Mouse (Mus musculus): ENCODE measurements at regions not wholly inside any gene's neighbourhood (a gene's known extent, or its start where the extent isn't known, plus 50 kb on each side); places are given as distances from the start of the nearest gene placed in this dataset.

DNA sequence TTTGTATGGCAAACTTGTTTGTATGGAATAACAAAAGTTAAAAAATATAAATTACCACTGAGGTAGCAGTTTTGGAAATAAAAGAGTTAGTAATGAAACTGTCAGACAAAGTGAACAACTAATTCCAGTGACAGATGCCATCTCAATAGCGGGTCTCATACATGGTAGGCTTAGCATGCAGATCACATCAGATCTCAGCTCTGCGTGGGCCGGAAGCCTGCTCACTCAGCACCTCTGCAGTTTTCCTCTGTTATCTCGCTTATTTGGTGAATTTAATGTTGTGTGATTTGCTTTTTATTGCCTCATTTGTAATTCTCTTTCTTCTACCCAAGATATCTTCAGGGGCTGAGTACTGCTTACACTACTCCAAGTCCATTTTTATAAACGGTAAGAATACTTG lies 527.9 kb downstream of the Tm4sf1 start:
- DNase-seq = no peak

DNA sequence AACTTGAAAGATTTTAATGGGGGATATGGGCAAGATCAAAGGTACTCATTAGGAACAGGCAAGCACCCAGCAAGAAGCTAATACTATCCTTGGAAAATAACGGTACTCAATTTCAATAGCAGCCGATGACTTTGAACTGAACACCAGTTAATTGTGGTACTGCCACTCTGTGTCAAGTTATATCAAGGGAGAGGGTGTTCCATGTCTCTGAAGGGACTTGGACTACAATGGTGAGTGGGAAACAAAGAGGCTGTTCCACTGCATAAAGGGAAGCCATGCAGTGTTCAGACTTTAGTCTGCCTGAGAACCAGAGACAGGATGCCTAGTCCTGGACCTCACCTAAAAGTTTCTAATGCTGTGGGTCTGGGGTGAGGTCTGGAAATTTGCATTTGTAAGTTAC lies 531.6 kb downstream of the Tm4sf1 start:
- no peak for DNase-seq

DNA sequence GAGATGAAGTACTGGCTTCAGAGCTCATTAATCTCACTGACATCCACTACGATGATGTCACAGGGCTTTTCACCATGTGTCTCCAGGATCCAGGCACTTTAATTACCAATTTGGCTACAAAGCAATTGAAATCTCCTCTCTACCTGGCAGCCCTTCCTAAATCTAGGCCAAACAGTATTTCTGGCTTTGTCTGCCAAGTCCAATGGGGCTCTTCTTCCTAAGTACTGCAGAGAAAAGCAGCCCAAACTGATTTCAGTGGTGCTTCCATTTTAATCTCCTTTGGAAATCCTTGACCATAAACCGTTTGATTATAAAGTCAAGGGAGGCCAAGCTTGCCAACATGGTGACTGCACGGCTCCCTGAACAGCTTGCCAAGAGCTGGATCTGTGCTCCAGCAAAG lies 534.7 kb downstream of the Tm4sf1 start:
- DNase-seq = no peak

DNA sequence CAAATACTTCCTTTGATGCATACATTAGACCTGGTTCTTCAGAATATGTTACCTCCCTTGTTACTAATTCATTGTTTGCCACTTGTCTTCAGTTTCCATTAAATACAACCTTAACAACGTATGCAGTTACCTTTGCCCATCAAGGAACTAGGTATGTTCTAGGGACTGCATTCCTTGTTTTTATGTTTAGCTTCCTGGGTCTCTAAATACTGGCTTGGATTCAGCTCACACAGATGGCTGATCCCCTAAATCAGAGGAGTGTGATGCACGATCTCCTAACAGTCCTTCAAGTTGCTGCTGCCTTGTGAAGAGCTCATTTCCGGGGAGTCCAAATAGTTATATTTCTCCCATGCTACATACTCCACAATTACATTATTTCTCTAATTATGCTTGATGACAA lies 537.5 kb downstream of the Tm4sf1 start:
- DNase-seq = no peak

DNA sequence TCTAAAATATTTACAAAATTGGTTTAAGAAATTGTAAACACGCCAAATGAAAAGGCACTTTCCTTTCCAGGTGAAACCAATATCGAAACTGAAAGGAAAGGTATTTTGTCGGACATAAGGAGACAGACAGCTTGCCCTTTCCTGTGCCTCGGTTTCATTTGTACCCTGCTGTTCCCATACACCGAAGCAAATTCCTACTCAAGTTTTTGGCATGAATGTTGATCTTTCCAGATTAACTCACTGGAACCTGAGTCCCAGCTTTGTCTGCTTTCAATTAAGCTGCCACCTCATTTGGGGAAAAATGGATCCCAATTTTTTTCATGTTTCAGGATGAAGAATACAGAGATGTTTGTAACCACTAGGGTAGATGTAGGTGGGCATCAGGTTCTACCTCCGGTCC lies 537.9 kb downstream of the Tm4sf1 start:
- no peak for DNase-seq

DNA sequence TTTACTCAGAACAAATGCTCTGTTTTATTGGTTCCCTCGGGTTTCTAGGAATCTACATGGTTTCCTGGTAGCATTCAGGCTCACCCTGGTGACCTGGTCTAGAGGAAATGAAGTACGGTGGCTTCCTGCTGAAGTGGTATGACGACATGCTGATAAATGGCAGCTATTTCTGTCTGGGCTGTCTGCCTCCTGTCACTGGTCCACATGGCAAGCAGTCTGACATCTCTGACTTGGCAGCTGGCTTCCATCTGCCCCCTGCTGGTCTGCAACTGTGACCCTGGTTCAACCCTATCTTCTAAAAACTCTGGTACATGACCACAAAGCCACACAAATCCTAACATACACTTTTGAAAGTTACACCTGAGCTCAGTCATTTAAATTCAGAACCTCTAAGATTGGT lies 548.1 kb downstream of the Tm4sf1 start:
- no peak for DNase-seq

DNA sequence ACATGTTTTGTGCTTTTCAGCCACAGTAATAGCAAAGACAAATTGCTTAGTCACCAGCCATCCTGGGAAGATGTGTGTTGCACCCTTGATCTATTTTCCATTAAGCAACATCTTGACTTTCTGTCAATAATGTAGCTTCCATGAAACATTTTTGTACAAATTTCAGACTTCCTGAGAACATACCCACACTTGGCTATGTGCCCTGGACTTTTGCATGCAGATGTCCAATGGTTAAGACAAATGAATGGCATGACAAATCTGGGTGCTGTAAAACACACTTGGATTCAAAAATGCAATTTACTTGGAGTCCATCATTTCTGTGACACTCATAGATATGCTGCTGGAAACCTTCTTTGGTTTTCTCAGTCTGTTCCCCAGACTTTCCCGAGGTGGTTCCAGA lies 549.9 kb downstream of the Tm4sf1 start:
- DNase-seq = no peak

DNA sequence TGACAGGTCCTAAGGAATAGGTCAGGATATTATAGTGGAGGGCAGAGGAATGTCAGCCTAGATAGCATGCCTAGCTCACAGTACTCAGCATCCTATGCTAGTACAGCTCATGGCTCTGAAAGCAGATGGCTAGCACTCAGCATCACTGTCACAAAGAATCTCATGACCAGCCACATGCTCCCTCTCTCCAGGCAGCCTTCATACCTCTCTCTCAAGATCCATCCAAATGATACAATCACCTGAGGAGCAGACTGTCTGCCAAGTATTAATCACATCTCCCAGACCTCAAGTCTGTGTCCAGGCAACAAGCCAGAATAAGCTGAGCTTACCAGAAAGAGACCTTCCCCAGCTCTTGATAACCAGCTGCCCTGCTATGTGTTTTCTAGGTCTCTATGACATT lies 557.4 kb upstream of the Nbea start:
- no peak for DNase-seq

DNA sequence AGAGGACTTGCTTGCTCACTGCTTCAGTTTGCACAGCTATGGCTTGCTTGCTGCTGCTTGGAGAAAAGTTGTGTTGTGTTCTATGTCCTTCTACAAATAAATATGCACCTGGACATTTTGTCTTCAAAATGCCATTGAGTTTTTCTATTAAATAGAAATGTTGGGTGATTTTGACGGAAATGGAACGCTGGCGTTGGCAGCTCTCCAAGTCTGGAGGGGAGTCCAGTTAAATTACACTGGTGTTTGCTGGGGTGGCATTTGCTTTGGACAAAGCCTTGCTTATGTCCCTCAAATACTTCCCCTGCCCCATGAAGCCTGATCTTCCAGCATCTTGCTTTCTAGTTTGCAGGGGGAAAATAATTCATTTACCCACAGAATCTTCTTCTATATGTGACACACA lies 556.0 kb upstream of the Nbea start:
- DNase-seq = no peak

DNA sequence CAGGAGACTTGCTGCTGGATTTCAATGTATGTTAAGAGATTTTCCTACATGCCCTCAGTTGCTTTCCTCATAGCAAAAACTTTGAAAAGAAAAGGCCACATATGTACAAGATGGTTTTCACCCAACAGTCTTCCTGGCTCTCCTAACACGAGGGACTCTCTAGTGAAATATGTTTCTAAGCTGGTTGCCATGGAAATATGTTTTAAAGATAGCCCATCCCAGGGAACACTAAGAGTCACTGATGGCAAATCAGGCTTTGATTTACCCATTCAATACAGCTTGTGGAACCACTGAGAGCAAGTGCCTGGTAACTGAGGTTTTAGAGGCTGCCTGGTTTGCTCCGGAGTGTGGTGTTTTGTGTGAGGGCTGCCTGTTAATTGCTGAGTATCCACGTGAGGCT lies 547.3 kb upstream of the Nbea start:
- no peak for DNase-seq

DNA sequence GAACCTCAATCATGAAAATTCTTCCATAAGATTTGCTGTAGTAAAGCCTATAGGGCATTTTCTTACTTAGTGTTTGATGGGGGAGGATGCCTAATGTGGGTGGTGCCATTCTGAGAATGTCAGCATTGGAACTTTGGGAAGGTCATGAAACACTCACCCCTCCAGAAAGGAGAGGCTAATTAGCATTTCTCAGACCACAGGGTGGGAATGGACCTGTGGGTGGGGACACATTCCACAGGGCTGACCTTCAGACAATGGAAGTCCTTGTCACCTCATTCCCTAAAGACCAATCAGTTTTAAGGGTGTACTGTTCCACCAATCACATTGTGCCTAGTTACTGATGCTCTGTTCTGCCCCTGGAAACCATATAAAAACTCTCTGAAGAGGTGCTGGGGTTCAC lies 541.5 kb upstream of the Nbea start:
- DNase-seq = no peak

DNA sequence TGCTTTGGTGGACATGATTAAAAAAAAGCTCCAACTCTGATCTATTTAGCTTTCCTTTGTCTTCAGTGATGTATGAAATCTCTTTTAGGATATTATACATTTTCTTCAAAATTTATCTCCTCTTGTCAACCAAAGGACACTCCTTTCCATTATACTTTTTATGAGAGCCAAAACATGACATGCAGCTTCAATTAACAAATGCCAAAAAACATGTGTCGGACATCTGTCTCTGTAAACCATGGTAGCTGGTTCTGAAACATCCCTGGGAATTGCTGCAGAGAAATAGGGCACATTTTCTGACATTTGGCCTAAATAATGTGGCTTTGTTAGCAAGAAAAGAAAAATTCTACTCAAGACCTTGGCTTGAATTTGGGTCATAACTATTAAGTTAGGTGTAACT lies 524.8 kb upstream of the Nbea start:
- no peak for DNase-seq

DNA sequence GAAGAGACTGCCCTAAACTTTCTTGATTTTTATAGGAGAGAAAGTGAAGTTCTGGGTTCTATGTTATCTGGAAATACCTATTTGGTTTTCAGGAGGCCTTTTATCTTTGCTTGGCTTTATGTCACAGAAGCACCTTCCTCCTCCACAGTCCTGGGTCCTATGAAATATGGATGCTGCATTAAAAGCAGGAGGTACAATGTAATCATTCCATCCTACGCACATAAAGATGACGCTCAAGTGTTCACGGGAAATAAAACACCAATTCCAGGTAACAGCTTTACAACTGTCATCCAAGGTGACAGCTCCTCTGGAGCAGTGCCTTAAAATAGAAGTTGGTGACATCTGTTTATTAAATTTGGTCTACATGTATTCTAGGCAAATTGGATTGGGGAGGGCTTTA lies 523.8 kb upstream of the Nbea start:
- no peak for DNase-seq

DNA sequence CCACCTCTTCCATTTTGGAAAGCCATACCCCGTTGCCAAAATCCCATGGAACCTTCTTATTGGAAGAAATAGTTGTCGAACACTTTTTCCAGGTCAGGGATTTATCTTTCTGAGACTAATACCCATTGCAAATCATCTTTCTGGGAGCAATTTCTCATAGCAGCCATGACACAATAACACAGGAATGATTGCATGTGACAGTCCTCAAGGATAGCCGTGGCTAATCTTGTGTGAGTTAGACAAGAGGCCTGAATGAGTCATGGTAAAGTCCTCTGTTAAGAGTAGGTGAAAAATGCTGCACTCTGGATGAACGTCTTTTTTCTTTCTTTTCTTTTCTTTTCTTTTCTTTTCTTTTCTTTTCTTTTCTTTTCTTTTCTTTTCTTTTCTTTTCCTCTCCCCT lies 522.5 kb upstream of the Nbea start:
- no peak for DNase-seq

DNA sequence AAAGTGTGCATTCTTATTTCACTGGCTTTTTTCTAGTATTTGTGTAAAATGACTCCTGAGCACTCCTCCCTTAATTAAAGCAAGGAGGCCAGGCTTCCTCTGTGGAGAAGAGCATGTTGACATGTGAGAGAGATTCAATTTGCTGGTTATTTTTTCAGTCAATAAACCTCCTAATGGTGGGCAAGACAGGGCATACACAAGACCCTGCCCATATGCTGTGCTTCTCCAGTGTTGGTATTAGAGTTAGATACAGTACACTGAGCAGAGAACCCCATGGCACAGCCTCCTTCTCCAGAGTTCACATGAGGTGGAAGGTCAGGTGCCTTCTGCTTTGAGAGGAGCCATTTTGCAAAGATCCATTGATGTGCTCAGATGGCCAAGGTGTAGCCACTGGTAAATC lies 515.4 kb upstream of the Nbea start:
- DNase-seq = no peak

DNA sequence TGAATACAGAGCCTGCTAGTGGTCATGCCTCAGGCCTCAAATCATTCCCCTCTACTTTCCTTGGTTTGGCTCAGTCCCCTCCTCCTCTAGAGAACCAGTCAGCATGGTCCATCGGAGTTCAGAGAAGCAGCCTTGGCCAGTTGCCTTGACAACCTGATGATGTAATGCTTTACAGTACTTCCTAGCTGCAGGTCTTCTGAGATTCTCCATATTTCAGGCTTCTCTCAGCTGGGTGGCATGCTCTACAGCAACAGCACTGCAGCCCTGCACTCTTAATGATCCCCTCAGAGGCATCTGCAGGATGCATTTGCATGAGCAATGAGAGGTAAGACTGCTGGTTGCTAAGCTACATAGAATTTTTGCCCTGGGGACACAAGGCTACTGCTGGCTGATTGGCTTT lies 514.7 kb upstream of the Nbea start:
- DNase-seq = no peak

DNA sequence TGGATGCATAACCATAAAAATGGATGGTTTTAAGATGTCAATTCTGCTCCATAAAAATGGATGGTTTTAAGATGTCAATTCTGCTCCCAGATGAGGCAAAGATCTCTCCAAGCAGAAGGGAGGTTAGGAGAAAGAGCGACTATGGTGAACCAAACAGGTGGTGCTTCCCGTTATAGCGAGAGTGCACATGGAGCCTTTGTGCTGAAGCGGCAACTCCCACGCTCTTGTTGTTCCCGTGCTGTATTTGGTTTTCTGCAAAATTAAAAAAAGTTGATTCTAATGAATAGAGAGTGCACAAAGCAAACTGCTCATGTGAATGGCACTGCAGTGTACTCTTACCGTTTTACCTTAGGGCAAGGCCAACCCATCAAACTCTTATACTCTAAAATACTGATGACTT lies 497.5 kb upstream of the Nbea start:
- DNase-seq = no peak

DNA sequence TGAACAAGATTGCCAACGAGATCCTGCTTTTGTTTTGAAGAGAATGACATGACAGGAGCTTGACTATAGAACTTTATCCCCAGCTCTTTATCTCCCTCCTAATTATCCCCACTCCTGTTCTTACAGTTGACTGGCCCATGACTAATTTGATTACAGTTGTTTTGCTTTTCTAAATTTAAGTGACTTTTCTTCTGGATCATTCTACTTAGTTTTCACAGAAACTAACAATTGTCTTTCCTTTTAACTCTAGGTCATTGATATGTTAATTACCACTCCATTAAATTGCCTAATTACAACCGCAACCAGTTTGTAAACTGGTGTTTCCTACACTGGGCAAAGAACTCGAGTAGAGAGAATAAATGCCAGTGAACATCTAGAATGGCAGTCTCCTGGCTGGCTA lies 485.3 kb upstream of the Nbea start:
- DNase-seq = no peak

DNA sequence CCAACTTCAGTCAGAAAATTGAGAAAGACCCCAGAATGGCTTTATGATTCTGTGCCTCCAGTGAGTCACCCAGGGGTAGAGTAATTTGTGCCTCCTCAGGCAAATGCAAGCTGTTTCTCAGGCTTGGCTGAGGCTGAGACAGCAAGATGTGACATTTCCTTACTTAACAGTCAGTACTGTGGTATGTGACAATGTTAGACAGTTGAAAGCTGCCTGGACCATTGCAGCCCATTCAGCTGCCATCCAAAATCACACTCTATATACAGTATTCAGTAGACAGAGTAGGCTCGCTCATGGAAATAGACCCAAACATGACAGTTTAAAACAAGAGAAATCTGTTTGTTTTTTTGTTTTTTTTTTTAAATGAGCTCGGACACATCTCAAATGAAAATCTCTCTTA lies 477.1 kb upstream of the Nbea start:
- no peak for DNase-seq

DNA sequence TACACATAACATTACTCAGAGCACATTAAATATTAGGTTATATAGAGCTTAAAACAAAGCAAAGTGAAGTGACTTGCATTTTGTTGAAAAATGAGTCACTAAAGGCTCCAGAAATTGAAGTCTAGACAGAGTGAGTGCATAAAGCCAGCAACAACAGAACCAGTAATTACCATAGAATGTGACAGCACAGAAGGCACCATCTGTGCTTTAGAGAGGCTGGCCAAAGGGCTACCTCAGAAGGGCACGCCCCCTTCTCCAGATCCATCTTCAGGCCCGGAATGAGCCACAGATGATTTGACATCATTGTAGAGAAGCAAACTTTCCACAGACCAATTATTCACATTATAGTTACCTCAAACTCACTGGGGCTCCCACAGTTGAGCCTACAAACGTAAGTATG lies 463.8 kb upstream of the Nbea start:
- no peak for DNase-seq
